Mouse (Mus musculus) Patski (cell line): ENCODE measurements around the gene Kynu. TPM values are rescaled to one million over a fixed set of nuclear protein-coding genes. Genes with fewer than 3 reads are reported as not detected.
A peak's percentile ranks its signal among the peaks of the same experiment; 100 is the strongest.

Source experiments
- ATAC-seq: fragments of 100-300 bp; one replicate; pipeline ENCODE4 v1.8.0; 2021
- CTCF ChIA-PET: fragments of 350-600 bp; sonication (Branson Sonifier 250); formaldehyde crosslinking; loops from one replicate; lab custom pipeline; 2022; ENCODE audit warnings: inconsistent platforms; lab: Charles Lee
- POLR2A ChIA-PET: fragments of 350-600 bp; sonication (Branson Sonifier 250); formaldehyde crosslinking; loops from one replicate; lab custom pipeline; 2022; ENCODE audit warnings: antibody characterized with exemption, inconsistent platforms; lab: Charles Lee
- DNase-seq: peaks from one replicate; pipeline ENCODE4 v3.0.0-alpha.2; 2011; ENCODE audit warnings: low read depth, low spot score
- H3K27me3 ChIP-seq: fragments of 371-371 bp; one replicate; pipeline ENCODE4 v1.5.1; 2021
- CTCF ChIP-seq: fragments of 100-300 bp; IDR thresholded peaks from one replicate; pipeline ENCODE4 v1.5.1; 2021
- in situ Hi-C: fragments of 300-500 bp; cut with MboI; formaldehyde crosslinking; loops from 3 replicates; pipeline ENCODE4 v1.11.1; 2018; ENCODE audit warnings: low pct_unique_long_range_greater_than_20kb, mixed read lengths
- polyA plus RNA-seq: library from polyadenylated mRNA; unstranded; gene quantifications from one replicate; pipeline ENCODE4 v1.2.3, GENCODE M21; 2021

Gene Kynu
- polyA plus RNA-seq, 1 experiment from 2014 or later, result 0.26 TPM

DNA sequence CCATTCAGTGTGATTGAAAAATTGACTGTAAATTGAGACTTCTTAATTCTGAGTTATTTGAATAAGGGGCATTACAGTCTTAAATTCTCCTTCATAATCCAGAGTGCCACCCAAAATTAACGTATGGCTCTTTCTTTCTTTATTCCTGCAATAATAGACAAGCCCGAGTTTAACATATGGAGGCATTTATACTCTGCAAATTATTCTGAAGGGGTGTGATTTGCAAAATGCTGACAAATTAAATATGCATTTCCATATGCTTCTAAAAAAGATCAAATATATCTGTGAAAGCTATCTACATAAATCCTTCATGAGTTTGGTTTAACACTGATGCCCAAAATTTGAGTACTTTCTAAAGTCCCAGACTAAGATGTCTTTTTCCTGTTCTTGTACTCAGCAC, 91.8 kb downstream of the Kynu start:
- in situ Hi-C loops, result no loop called here
- POLR2A ChIA-PET, result no interaction called here
- ATAC-seq (no peak), DNase-seq (no peak)
- no peak for TF ChIP-seq CTCF
- H3K27me3 ChIP-seq, result no peaks in the 10 kb centered on the region
- CTCF ChIA-PET, result no interaction called here

DNA sequence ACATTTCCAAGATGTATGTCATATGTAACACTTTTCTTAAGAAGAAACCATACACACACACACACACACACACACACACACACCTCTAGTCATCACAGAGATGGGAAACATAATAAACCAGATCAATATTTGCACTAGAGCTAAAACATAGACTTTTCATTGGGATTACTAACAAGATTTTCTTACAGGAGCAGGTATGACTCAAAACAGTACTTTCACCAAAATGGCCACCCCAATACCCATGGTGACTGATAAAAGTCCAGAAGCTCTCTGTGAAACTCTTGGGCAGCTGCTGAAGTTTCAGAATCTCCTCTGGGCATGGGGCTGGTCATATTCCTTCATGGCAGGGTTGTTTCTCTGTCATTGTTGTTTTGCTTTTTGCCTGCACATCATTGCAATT, 114.5 kb downstream of the Kynu start:
- ChIA-PET POLR2A (no interaction called here), CTCF (no interaction called here)
- no peak for DNase-seq
- TF ChIP-seq CTCF, result no peak
- in situ Hi-C loops, result no loop called here
- no peak for ATAC-seq
- H3K27me3 ChIP-seq, result no peaks in the 10 kb centered on the region

DNA sequence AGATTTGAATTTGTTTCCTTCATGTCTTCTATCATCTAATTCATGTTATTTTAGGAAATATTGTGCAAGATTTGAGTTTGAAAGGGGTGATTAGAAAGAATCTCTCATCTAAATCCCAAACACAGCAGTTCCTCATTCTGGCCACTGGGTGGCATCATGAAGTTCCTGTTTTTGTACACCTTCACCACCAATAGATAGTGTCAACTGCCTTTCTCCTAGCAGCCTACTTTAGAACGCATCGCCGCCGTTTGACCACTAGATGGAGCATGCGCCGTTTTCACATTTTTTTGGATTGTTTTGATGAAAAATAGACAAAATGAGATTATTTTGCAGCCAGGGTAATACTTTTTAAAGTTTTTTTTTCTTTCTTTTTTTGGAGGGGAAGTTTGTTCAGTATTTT, 118.5 kb downstream of the Kynu start:
- CTCF ChIA-PET, result no interaction called here
- no peak for ATAC-seq
- in situ Hi-C loops, result no loop called here
- no peaks in the 10 kb centered on the region for H3K27me3 ChIP-seq
- POLR2A ChIA-PET, result no interaction called here
- DNase-seq, result no peak
- peak; percentile 95 for TF ChIP-seq CTCF

DNA sequence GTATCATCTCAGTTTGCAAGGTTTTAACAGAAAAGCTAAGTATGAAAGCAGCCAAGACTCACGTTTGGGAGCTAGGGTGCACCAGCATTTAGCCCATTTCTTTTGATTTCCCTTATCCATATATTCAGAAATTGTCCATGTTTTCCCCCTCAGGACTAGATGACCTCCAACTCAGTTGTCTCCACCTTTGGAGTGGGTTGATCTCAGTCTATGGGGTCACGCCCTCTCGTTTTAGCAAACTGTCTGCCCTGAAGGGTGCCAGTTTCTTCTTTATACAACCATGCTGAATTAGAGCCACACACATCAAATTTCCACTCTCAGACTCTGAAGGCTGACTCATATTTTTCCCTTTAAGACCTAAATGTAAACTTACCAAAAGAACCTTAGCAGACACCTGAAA, 119.0 kb downstream of the Kynu start:
- POLR2A ChIA-PET, result no interaction called here
- DNase-seq (no peak), ATAC-seq (no peak)
- TF ChIP-seq CTCF, result no peak
- in situ Hi-C loops, result no loop called here
- no peaks in the 10 kb centered on the region for H3K27me3 ChIP-seq
- CTCF ChIA-PET, result no interaction called here

DNA sequence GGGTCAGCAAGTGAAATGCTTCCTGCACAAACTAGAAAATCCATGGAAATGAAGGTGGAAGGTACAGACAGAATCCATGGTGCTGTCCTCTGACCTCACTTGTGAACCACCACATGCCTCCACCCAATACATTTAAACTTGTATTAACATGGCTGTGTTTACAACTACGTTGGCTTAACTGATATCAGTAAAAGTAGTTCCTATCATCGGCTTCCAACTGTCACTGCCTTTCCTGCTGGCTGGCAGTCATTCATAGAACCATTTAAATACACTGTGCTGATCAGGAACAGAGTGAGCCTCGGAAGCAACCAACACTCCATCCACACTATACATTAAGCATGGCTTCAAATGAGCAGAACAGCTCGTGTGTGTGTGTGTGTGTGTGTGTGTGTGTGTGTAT, 120.1 kb downstream of the Kynu start:
- ChIA-PET CTCF (interaction anchor here (1.1 kb wide), 1 partner anchor 9 kb away, joined by 3 read pairs; no protein-coding TSS in a partner anchor), POLR2A (no interaction called here)
- DNase-seq (no peak), ATAC-seq (no peak)
- TF ChIP-seq CTCF, result no peak
- in situ Hi-C loops, result no loop called here
- H3K27me3 ChIP-seq, result no peaks in the 10 kb centered on the region

DNA sequence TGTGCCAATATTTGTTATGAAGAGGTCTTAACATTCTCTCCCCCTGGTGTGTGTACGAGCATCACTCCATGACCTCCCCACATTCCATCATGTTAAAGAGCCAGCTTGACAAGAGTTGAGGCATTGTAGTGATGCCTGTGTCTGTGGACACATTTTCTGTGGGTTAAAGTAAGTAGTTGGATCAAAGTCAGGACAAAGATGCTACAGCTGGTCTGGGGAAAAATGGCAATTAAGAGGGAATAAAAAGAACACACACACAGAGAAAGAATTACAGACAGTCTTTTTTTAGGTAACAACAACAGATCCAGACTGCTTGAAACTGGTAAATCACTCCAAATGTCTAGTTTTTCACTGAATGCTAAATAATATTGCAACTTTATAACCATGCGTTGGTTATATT, 135.3 kb downstream of the Kynu start:
- in situ Hi-C loops, result no loop called here
- no peak for DNase-seq
- ChIA-PET POLR2A (no interaction called here), CTCF (no interaction called here)
- TF ChIP-seq CTCF, result no peak
- no peak for ATAC-seq
- H3K27me3 ChIP-seq, result no peaks in the 10 kb centered on the region

DNA sequence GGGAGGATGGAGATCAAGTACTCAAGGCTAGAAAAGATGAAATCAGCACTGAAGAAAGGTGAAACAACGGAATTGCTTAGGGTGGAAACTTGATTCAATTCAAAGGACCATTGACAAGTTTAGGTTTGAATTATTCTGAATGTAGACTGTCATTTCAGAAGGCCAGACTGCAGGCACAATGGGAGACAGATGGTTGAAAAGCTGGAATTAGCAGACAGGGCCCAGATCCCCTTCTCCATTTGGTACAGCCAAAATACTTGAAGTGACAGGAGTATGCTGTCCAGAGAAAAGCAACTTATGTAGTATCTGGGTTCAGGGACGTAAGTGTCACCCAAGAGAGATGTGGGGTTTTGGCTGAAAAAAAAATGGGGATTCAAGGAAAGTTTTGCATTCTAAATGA, 136.2 kb downstream of the Kynu start:
- no peak for TF ChIP-seq CTCF
- no peaks in the 10 kb centered on the region for H3K27me3 ChIP-seq
- ChIA-PET CTCF (no interaction called here), POLR2A (no interaction called here)
- ATAC-seq, result no peak
- no peak for DNase-seq
- in situ Hi-C loops, result no loop called here

DNA sequence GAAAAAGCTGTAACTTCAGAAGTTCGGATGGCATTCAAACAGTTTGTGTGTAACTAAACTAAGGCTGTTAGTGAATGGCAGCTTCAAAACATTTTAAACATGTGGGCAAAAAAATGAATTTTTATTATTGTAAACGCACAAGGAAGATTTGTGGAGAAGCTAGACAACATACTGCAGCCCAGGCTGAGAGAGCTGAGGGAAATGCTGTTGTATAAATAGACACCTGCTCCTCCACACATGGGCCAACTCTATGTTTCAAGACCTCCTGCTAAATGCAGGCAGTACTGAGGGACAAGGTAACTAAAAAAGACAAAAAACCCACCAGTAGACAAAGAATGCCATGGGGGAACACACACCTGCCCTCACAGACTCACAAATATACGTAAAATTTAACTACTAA, 140.5 kb downstream of the Kynu start:
- in situ Hi-C loops, result no loop called here
- ChIA-PET CTCF (no interaction called here), POLR2A (no interaction called here)
- DNase-seq (no peak), ATAC-seq (no peak)
- peaks cover 6% of the 10 kb centered on the region for H3K27me3 ChIP-seq
- no peak for TF ChIP-seq CTCF

DNA sequence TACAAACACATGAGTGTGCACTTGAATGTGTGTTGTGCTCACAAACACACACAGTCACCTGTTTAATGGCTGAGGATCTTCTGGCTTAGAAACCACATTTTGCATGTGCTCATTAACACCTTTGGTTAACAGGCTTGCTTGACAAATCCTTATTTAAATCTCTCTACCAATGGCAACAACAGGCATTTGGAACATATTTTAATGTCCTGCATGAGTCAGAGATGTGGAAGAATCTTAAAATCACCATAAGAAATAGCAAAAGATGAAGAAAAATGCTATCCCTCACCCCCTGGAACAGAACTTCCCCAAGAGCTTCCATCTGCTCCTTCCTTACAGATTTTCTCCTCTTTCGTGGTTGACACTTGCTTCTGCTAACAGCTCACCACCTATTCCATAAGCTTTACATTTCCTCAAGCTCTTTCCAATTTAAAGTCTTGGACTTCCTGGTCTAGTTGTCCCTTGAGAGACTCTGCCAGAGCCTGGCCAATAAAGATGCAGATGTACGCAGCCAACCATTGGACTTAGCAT, 157.5 kb downstream of the Kynu start:
- no peak for TF ChIP-seq CTCF
- in situ Hi-C loops, result no loop called here
- H3K27me3 ChIP-seq, result no peaks in the 10 kb centered on the region
- ChIA-PET CTCF (no interaction called here), POLR2A (no interaction called here)
- ATAC-seq (no peak), DNase-seq (no peak)

DNA sequence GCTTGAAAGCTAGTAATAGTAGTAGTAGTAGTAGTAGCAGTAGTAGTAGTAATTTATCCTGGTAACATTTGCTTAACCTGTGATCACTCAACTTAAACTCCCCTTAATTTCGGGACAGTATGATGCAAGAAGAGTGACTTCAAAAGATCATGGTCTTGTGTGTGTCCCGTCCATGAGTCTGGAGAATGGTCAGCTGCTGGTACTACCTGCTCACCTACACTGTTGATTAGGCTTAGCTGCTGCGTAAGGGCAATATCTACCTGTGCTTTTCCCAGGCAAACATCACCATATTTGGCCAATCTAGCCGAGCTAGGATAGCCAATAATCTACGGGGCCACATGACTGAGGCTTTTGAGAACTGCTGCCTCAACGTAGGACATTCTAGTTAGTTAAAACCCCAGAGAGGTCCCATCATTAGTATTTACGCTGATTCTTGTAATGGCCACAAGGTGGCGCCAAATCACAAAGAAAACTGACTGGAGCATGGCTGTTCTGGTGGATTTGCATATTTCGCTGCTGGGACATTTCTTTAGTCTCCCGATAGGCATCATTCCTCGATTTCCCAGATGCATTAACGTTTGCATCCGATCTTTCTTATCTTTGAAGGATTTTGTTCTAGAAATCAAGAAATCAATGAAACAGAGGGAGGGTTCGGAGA, 167.4 kb downstream of the Kynu start:
- ChIA-PET CTCF (no interaction called here), POLR2A (no interaction called here)

DNA sequence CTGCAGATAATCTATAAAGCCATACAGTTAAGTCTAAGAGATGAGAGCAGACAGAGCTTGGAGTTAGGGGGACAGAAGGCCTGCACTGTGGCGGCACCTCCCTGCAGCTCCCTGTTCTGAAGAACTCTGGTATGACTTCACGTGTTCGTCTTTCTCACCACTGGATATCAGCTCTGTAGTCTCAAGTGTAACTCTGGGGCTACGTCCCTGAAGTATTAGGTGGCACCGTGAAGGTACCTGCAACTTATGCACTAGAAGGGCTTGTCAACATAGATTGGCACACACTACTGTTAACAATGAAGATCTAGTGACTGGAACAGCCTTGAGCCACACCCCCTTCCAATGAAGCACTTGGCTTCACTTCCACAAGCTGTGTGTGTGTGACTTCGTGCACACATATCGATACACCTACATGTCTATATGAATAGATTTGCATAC, 168.0 kb downstream of the Kynu start:
- ATAC-seq, result no peak
- no peak for TF ChIP-seq CTCF
- ChIA-PET CTCF (no interaction called here), POLR2A (no interaction called here)
- DNase-seq, result no peak
- peaks cover 6% of the 10 kb centered on the region for H3K27me3 ChIP-seq
- in situ Hi-C loops, result loop anchor here (5.0 kb wide), 1 partner anchor 184 kb away; no protein-coding TSS in a partner anchor

More for the DNA sequence above, 167.4 kb downstream of the Kynu start:
- ATAC-seq (peak; percentile 87), DNase-seq (no peak)
- in situ Hi-C loops, result loop anchor here (5.0 kb wide), 1 partner anchor 185 kb away; no protein-coding TSS in a partner anchor
- H3K27me3 ChIP-seq, result peaks cover 6% of the 10 kb centered on the region
- TF ChIP-seq CTCF, result peak; percentile 89
